Mouse (Mus musculus): Measurements from ENCODE around the gene Actg2. TPM values are rescaled to one million over a fixed set of nuclear protein-coding genes. Genes with fewer than 3 reads are reported as not detected.
"Not testable (repeated sequence)": the region's sequence is repeated elsewhere in the genome, so short reads cannot be mapped to it uniquely, and the experiment has no call there.

Gene Actg2
- total RNA-seq (2014; fragmentation: Nextera tagmentation): not detected in 2 replicates
- not detected in 2 replicates for total RNA-seq (2017)

DNA sequence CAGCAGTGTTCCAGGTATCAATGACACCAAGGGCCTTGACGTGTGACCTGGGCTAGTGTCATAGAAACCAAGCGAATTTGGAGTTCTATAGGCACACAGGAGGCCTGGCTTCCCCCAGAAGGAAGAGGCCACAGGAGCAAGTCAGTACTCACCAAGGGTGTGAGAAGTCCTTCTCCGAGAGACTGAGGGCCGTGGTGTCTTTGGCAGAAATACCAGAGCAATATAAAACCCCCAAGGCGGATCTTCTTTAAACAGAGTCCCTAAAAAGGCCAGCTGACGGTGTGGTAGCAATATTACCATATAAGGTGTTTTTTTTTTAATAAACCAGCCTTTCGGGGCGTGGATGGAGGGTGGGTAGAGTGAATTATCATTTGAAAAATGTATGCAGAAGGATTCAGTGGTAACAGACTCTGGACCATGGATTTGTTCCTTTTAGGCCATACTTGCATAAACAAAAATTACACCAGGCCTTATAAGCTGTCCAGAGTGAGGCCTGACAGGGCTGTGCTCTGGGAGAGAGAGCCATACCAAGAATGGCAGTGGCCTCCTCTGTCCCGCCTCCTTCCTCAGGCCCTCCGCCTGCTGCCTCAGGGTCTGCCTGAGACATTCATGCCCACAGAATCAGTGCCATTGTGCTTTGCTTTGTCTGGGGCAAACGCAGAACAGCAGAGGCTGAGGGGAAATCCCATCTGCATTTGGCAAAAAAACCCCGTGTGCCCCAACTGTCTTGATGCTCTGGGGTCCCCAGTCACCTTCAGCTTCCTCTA, at the start of gene Actg2:
Actg2 (minus strand) TSS at position 238 of the 767 bp plus-strand sequence.
- no peak for ATAC-seq (replicated peaks; ENCODE audit: low FRiP score, low TSS enrichment, poor library complexity, severe bottlenecking)

- ATAC-seq (replicated peaks; ENCODE audit: low FRiP score, low TSS enrichment, poor library complexity, severe bottlenecking): not testable (repeated sequence)
Observed at GRCm38 (mm10) chr6:83585328-83585727, 49.3 kb upstream of the Actg2 start.

GRCm38 (mm10) chr6:83583591-83583990, 47.5 kb upstream of the Actg2 start:
- no peak for ATAC-seq (replicated peaks; ENCODE audit: low FRiP score, low TSS enrichment, poor library complexity, severe bottlenecking)

GRCm38 (mm10) chr6:83582938-83583270, 46.8 kb upstream of the Actg2 start:
- peak; percentile 87 for ATAC-seq (replicated peaks; ENCODE audit: low FRiP score, low TSS enrichment, poor library complexity, severe bottlenecking)

- ATAC-seq (replicated peaks; ENCODE audit: low FRiP score, low TSS enrichment, poor library complexity, severe bottlenecking): 0 out of 2 replicates have a peak, but pooled peaks have one; percentile 30
Observed at GRCm38 (mm10) chr6:83582135-83582937, 46.3 kb upstream of the Actg2 start.

- ATAC-seq (replicated peaks; ENCODE audit: low FRiP score, low TSS enrichment, poor library complexity, severe bottlenecking): no peak
Observed at GRCm38 (mm10) chr6:83577534-83577933, 41.5 kb upstream of the Actg2 start.

DNA sequence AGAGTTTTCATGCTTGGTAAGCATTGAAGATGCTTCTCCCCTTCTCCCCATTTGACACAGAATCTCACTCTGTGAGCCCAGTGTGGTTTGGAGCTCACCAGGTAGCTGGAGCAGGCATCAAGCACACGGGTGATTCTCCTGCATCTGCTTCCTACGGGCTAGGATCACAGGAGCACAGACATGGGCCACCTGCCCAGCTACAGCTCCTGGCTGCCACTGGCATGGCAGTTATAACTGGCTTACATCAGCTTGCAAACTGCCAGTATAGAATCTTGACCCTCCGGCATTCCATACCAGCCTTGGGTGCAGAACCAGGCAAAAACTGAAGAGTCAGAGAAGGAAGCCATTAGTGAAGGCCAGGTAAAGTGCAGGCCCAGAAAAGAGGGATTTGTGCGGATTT, 39.5 kb upstream of the Actg2 start:
- no peak for ATAC-seq (replicated peaks; ENCODE audit: low FRiP score, low TSS enrichment, poor library complexity, severe bottlenecking)

DNA sequence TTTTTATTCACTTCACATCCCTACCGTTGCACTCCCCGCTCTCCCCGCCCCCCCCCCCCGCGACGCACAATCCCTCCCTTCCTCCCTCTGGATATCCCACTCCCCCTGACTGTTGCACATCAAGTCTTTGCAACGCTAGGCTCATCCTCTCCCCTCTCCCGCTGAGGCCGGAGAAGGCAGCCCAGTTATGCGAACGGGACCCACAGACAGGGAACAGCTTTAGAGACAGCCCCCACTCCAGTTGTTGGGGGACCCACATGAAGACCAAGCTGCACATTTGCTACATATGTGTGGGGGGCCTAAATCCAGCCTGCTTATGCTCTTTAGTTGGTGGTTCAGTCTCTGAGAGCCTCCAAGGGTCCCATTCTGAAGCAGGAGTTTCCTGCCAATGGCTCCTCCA, 36.6 kb upstream of the Actg2 start, which contains the start of gene Stambp:
Stambp (minus strand) TSS at position 59 of the 400 bp plus-strand sequence.
- no peak for ATAC-seq (replicated peaks; ENCODE audit: low FRiP score, low TSS enrichment, poor library complexity, severe bottlenecking)

DNA sequence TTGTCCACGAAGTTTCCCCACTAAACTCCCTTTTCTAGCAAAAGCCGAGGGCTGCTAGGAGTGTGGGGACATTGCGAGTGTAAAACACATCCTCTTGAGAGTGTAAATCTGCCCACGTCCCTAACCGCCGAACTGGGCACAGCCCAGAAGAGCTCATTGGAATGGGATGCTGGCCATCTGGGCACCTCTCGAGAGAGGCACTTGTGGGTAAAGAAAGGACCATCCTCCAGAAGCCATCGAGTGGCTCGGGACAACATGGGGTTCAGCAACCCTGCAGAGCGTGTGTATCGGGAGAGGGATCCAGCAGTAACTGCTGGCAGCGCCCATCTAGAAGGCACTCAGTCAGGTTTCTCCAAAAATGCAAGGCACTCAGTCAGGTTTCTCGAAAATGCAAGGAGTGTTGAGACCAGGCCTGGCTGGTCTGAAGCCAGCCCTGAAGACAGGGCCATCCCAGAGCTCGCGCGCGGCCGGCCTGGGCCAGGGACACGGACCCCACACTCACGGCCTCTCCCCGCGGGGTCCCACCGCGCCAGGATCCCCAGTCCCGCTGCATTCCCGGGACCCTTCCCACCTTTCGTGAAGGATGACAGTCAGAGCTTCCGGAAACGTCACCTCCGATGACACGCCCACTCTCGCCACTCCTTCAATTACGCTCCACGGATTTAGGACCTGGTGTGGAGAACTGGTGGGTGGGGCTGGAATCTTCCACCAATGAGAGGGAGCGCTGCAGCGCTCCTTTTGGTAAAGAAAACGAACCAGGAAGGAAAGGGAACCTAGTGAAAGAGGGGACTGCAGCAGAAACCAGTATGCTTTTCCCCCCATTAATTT, 36.0 kb upstream of the Actg2 start:
- ATAC-seq (replicated peaks; ENCODE audit: low FRiP score, low TSS enrichment, poor library complexity, severe bottlenecking): peak; percentile 97

DNA sequence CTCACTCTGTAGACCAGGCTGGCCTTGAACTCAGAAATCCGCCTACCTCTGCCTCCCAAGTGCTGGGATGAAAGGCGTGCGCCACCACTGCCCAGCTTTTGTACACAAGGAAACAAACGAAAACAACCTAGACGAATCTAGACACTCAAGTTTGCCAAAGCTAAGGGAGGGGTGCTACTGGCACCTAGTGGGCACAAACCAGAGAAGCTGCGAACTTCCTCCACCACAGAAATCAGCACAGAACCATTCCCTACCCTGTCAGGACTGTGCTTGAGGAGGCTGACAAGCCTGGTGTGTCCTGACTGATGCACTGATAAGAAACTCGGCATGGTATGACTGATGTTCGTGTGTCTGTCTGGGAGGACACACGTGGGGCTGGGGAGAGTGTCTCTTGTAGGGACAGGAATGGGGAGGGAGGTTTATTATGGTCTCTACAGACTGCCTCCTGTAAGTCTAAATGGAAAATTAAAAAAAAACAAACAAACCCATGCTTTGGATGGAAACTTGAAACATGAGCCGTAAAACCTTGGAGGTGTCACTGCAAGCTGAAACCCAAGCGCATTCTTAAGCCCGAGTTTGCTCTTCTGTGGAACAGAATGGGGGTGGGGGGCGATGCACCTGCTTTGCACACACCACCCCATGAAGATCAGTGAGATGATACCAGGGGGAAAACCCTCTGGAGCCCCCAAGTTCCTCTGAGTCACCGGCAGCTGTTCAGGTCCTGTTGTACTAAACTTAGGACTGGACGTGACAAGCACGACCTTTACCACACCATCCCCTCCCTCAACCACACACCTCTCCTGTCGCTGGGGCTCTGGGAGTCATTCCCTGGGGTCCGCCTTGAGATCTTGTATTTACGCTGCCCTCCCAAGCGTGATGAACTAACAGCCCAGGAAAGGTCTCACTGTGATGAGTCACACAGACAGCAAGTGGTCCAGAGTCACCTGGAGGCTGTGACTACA, 33.1 kb upstream of the Actg2 start:
- ATAC-seq (replicated peaks; ENCODE audit: low FRiP score, low TSS enrichment, poor library complexity, severe bottlenecking): no peak

GRCm38 (mm10) chr6:83555972-83556371, 19.9 kb upstream of the Actg2 start:
- no peak for ATAC-seq (replicated peaks; ENCODE audit: low FRiP score, low TSS enrichment, poor library complexity, severe bottlenecking)

GRCm38 (mm10) chr6:83548346-83548745, 12.3 kb upstream of the Actg2 start:
- no peak for ATAC-seq (replicated peaks; ENCODE audit: low FRiP score, low TSS enrichment, poor library complexity, severe bottlenecking)

DNA sequence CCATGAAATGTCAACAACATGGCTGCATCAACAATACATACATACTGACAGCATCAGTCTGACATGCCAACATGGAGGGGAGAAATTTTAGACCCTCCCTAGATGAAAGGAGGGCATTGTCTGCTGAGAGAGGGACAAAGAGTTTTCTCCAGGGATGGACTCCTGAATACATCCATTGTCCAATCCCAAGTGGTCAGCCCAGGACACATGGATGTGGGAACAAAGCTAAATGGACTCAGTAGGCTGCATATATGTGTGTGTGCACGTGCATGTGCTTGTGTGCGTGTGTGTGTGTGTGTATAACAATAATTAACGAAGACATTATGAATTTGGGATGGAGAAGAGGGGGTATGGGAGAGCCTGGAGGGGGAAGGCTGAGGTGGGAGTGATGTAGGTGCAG, 9.7 kb upstream of the Actg2 start:
- ATAC-seq (replicated peaks; ENCODE audit: low FRiP score, low TSS enrichment, poor library complexity, severe bottlenecking): no peak

GRCm38 (mm10) chr6:83541756-83542456, 5.8 kb upstream of the Actg2 start:
- no peak for ATAC-seq (replicated peaks; ENCODE audit: low FRiP score, low TSS enrichment, poor library complexity, severe bottlenecking)

DNA sequence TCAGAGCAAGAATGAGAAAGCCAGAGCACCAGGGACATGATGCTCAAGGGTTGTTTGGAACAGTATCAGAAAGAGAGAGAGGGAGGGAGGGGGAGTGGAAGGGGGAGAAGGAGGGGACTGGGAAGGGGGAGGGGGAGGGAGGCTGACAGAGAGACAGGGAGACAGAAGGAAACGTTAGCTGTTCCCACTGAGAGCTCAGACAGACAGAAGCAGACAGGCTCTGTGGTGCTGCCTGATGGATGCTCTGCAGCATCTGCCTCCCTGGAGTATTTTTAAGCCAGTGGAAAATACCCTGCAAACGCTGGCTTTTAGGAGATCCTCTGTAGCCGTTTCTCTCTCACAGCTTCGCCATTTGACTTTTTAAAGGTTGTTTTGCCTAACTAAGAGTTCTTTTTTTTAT, 4.0 kb upstream of the Actg2 start:
- no peak for ATAC-seq (replicated peaks; ENCODE audit: low FRiP score, low TSS enrichment, poor library complexity, severe bottlenecking)

GRCm38 (mm10) chr6:83536795-83537059, 662 bp upstream of the Actg2 start:
- ATAC-seq (replicated peaks; ENCODE audit: low FRiP score, low TSS enrichment, poor library complexity, severe bottlenecking): no peak

DNA sequence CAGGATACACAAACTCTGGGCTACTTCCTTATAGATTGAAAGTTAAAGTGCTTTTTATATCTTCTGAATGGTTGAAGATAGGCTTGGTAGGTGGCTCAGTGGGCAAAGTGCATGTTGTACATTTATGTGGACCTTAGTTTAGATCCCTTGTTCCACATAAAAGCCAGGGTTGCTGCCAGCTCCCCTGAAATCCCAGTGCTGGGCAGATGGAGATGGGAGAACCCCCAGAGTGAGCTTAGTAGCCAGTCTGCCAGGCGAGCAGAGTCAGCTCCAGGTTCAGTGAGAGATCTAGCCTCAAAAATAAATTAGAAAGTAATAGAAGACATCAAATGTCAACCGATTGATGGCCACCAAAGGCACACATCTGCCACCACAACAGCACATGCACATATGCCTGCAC, 3.5 kb downstream of the Actg2 start:
- no peak for ATAC-seq (replicated peaks; ENCODE audit: low FRiP score, low TSS enrichment, poor library complexity, severe bottlenecking)

DNA sequence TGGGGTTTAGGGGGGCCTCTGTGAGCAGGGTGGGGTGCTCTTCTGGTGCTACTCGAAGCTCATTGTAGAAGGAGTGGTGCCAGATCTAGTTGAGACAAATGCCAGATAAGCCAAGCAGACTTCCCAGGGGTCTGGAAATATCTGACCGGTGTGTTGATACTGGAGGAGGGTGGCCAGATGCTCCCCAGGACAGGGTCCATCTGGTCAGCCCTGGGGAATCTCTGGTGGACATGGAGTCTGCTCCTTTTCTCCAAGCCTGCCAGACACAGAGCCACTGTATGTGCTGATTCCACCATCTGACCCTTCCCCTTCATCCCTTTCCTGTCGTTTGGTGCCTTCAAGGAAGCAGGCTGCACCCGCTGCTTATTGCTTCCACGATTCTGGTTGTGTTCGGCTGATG, 12.9 kb downstream of the Actg2 start:
- no peak for ATAC-seq (replicated peaks; ENCODE audit: low FRiP score, low TSS enrichment, poor library complexity, severe bottlenecking)
